Mouse (Mus musculus): ENCODE results near the gene Exosc10. TPM values are rescaled to one million over a fixed set of nuclear protein-coding genes. Genes with fewer than 3 reads are reported as not detected.

Gene Exosc10
- 27.5 and 31.5 TPM in 2 replicates for polyA plus RNA-seq (2021; fragmentation: Nextera tagmentation)
- long read RNA-seq, experiment 1, transcript Exosc10-203 (25 exons, 2,816 nt): minor isoform, 5 of 85 reads
- long read RNA-seq, experiment 1, transcript Exosc10-201 (25 exons, 2,790 nt): major isoform, 32 of 85 reads
- long read RNA-seq, experiment 1, partial matches to known transcripts: 34 of 85 reads
- long read RNA-seq, experiment 1, other reads (novel, unspliced or antisense): 13 of 85 reads
- long read RNA-seq, experiment 2, partial matches to known transcripts: 17 of 24 reads
- long read RNA-seq, experiment 2, other reads (novel, unspliced or antisense): 3 of 24 reads

GRCm38 (mm10) chr4:148558297-148559000 lies at the start of gene Exosc10:
Gene Exosc10 (plus strand): TSS chr4:148558429.

GRCm38 (mm10) chr4:148591171-148591630 lies 33.0 kb downstream of the Exosc10 start, which contains the start of gene Srm:
Gene Srm (plus strand): TSS chr4:148591503.

GRCm38 (mm10) chr4:148602357-148603120 lies 44.3 kb downstream of the Exosc10 start, which contains the start of gene Masp2:
Gene Masp2 (plus strand): TSS chr4:148602554.

GRCm38 (mm10) chr4:148626623-148627185 lies 68.5 kb downstream of the Exosc10 start, which contains the start of gene Tardbp:
Gene Tardbp (minus strand): TSS chr4:148627019.

Other genes with a start within 250 kb of the Exosc10 start
- 4.0 and 6.8 TPM in 2 replicates for gene Ubiad1, start 113.7 kb upstream of the Exosc10 start, polyA plus RNA-seq (2021; fragmentation: Nextera tagmentation)
- 15.0 and 23.5 TPM in 2 replicates for gene Mtor, start 109.8 kb upstream of the Exosc10 start, polyA plus RNA-seq (2021; fragmentation: Nextera tagmentation)
- gene Angptl7, start 58.0 kb upstream of the Exosc10 start, polyA plus RNA-seq (2021; fragmentation: Nextera tagmentation): 0.27 and 0.30 TPM in 2 replicates
- 79.3 and 117 TPM in 2 replicates for gene Srm, start 33.1 kb downstream of the Exosc10 start, polyA plus RNA-seq (2021; fragmentation: Nextera tagmentation)
- 0.16 TPM in 1 of 2 replicates, not detected in the other for gene Masp2, start 44.1 kb downstream of the Exosc10 start, polyA plus RNA-seq (2021; fragmentation: Nextera tagmentation)
- 30.8 and 46.6 TPM in 2 replicates for gene Tardbp, start 68.6 kb downstream of the Exosc10 start, polyA plus RNA-seq (2021; fragmentation: Nextera tagmentation)
- not detected in 2 replicates for gene Gm572, start 84.9 kb downstream of the Exosc10 start, polyA plus RNA-seq (2021; fragmentation: Nextera tagmentation)
- 0.39 and 2.1 TPM in 2 replicates for gene Casz1, start 246.0 kb downstream of the Exosc10 start, polyA plus RNA-seq (2021; fragmentation: Nextera tagmentation)

Data from left cerebral cortex, adult 6 months (tissue).